Mouse (Mus musculus): ENCODE data around the gene Dusp6.

DNA sequence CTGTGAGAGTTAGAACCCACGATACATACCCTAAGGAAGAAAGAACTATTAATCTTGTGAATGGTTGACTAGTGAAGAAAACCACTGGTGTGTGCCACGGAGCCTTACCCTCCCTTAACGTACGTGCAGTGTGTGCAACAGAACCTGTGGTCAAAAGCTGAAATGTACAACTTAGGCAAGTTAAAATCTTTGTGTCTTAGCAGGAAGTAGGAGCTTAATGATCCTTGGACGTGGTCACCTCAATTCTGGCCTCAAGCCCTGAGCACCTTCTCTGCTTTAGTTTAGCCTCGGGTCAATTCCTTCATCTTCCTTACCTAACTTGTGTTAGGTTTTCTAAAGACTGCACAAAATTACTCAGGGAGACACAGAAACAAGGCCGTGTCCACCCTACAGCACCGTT is 3.2 kb upstream of the Dusp6 start:
- TF ChIP-seq POLR2A (IDR thresholded peaks at IDR 0.05; ENCODE audit: low read depth, low read length) (no peak), CTCF (IDR thresholded peaks at IDR 0.05; ENCODE audit: extremely low read depth, insufficient read depth, insufficient read length, insufficient replicate concordance) (no peak)
